Comparison of ENCODE assay signal across 13 mouse cellular contexts in genomic region chr6:41556389-41556788, GRCm38 (mm10). TPM values are rescaled to one million over a fixed set of nuclear protein-coding genes. Genes with fewer than 3 reads are reported as not detected.
DNase-seq lines count a peak whose midpoint lies in the region; ATAC-seq and TF ChIP-seq lines count a peak whose summit lies in the region.
"Had no signal": no experiment of that assay in that cellular context is flagged by ENCODE, and none has a peak within 500 bp of the region (broad histone marks: within the 10 kb centered on the region; RNA-seq: fewer than 3 reads in every experiment).

No protein-coding gene starts in this region.

- no peaks in the 10 kb centered on the region for H3K4me1 ChIP-seq in kidney, postnatal 0 days (replicated peaks; ENCODE audit: insufficient read depth, low read length)
- peaks cover 0 to 36% of the 10 kb centered on the region in 2 experiments; a peak in 2 of 4 replicates for H3K4me1 ChIP-seq in CH12.LX (ENCODE audit: control insufficient read depth in 1 of 2, insufficient read depth in 2 of 2)
- H3K4me1 ChIP-seq in midbrain, embryonic 14.5 days (ENCODE audit: control insufficient read depth, insufficient read depth, low read length) = peaks cover 3% of the 10 kb centered on the region; the same call in 1 of the 2 replicates

- ATAC-seq in kidney, postnatal 0 days (replicated peaks; ENCODE audit: low FRiP score, low read depth) = no peak
- no peak for ATAC-seq in midbrain, embryonic 14.5 days (ENCODE audit: low FRiP score, low TSS enrichment)
- ATAC-seq in activated CD4-positive, CD25-positive, alpha-beta regulatory T cell, adult 4 months = no peak

- in situ Hi-C loops in CH12.LX (cut with MboI; ENCODE audit: low pct_ligation_motif_present, low pct_unique_long_range_greater_than_20kb, low sequenced_read_pairs) = no loop called here

- H3K4me2 ChIP-seq in kidney, postnatal 0 days (ENCODE audit: low read length) = no peak overlapping the region
- no peak overlapping the region for H3K4me2 ChIP-seq in CH12.LX (ENCODE audit: insufficient read depth, low read depth, poor library complexity, severe bottlenecking)
- H3K4me2 ChIP-seq in midbrain, embryonic 14.5 days (ENCODE audit: low read length) = no peak overlapping the region
- H3K4me2 ChIP-seq: liver, embryonic 11.5 days had no signal

- dilution Hi-C loops in CH12.LX (cut with MboI; ENCODE audit: extremely low pct_ligation_motif_present, extremely low pct_unique_long_range_greater_than_20kb, low sequenced_read_pairs) = no loop called here

- no peak overlapping the region for H3K9ac ChIP-seq in kidney, postnatal 0 days (ENCODE audit: low read depth, low read length)
- no peak overlapping the region for H3K9ac ChIP-seq in CH12.LX (ENCODE audit: insufficient read depth, low read depth)
- no peak overlapping the region for H3K9ac ChIP-seq in midbrain, embryonic 14.5 days (replicated peaks; ENCODE audit: low read length)

- no peaks in the 10 kb centered on the region for H3K27me3 ChIP-seq in kidney, postnatal 0 days (ENCODE audit: insufficient read depth, low read length)
- no peaks in the 10 kb centered on the region for H3K27me3 ChIP-seq in CH12.LX (replicated peaks)
- no peaks in the 10 kb centered on the region for H3K27me3 ChIP-seq in midbrain, embryonic 14.5 days (ENCODE audit: control insufficient read depth, insufficient read depth, low read length)

- no peak overlapping the region for H3K4me3 ChIP-seq in kidney, postnatal 0 days (replicated peaks; ENCODE audit: low read depth, low read length)
- no peak overlapping the region for H3K4me3 ChIP-seq in CH12.LX (replicated peaks in 1 of 3; ENCODE audit: low read depth in 2 of 3, low read length in 2 of 3, poor library complexity in 1 of 3)
- no peak overlapping the region for H3K4me3 ChIP-seq in midbrain, embryonic 14.5 days (replicated peaks; ENCODE audit: low read depth, low read length)

- peak; percentile 72 for TF ChIP-seq CTCF in kidney, postnatal 0 days (IDR thresholded peaks at IDR 0.05; ENCODE audit: low read depth)
- peak; percentile 6 to 49; a peak in 2 of 4 replicates for TF ChIP-seq CTCF in CH12.LX (conservative IDR thresholded peaks at IDR 0.05 in 1 of 2, IDR thresholded peaks at IDR 0.05 in 1 of 2; ENCODE audit: low read depth in 2 of 2, low read length in 2 of 2)

- H3K36me3 ChIP-seq in kidney, postnatal 0 days (ENCODE audit: insufficient read depth, low read length) = no peaks in the 10 kb centered on the region
- no peaks in the 10 kb centered on the region for H3K36me3 ChIP-seq in CH12.LX (replicated peaks in 1 of 2; ENCODE audit: control insufficient read depth in 1 of 2, insufficient read depth in 1 of 2, low read length in 1 of 2)
- H3K36me3 ChIP-seq in midbrain, embryonic 14.5 days (ENCODE audit: control insufficient read depth, insufficient read depth, low read length) = no peaks in the 10 kb centered on the region

- no peak overlapping the region for H3K27ac ChIP-seq in kidney, postnatal 0 days
- no peak overlapping the region for H3K27ac ChIP-seq in CH12.LX (ENCODE audit: insufficient read depth, low read depth)
- H3K27ac ChIP-seq in midbrain, embryonic 14.5 days (replicated peaks; ENCODE audit: low read depth, low read length) = no peak overlapping the region

- H3K9me3 ChIP-seq in kidney, postnatal 0 days (replicated peaks; ENCODE audit: low read length) = no peaks in the 10 kb centered on the region
- H3K9me3 ChIP-seq in CH12.LX (replicated peaks; ENCODE audit: low read length) = no peaks in the 10 kb centered on the region
- no peaks in the 10 kb centered on the region for H3K9me3 ChIP-seq in midbrain, embryonic 14.5 days (ENCODE audit: control insufficient read depth, low read length)

- TF ChIP-seq RAD21 in CH12.LX (IDR thresholded peaks at IDR 0.05; ENCODE audit: low read depth, low read length) = peak; percentile 43

- DNase-seq in kidney, postnatal 0 days (ENCODE audit: low spot score) = peak; percentile 62
- no peak for DNase-seq in kidney, postnatal 14 days
- peak; percentile 49 for DNase-seq in CH12.LX (ENCODE audit: extremely low read depth)
- DNase-seq in adipocyte (ENCODE audit: low spot score) = peak; percentile 15
- peak; percentile 82 for DNase-seq in midbrain, embryonic 14.5 days
- DNase-seq in cerebellum, adult 11 months = no peak
- no peak for DNase-seq in adrenal gland, postnatal 25 days
- DNase-seq: cerebellum, adult 18-20 months; right cerebral cortex, postnatal 25 days had no signal

- TF ChIP-seq POLR2A in CH12.LX (IDR thresholded peaks at IDR 0.05; ENCODE audit: low read depth, low read length) = no peak

- TF ChIP-seq EP300 in CH12.LX (IDR thresholded peaks at IDR 0.05; ENCODE audit: low read length) = no peak

- H3K79me2 ChIP-seq in CH12.LX (replicated peaks; ENCODE audit: control insufficient read depth, extremely low read depth, insufficient read depth, poor library complexity, severe bottlenecking) = no peaks in the 10 kb centered on the region

TF ChIP-seq in CH12.LX, 34 proteins besides CTCF, POLR2A, EP300 and RAD21:
- TF ChIP-seq SMC3 (IDR thresholded peaks at IDR 0.05; ENCODE audit: low read depth, low read length) (peak; percentile 27; the same call in 1 of the 2 replicates), JUND (conservative IDR thresholded peaks at IDR 0.05; ENCODE audit: low read depth, low read length) (no peak)

RNA-seq across cellular contexts. Expression of gene Prss2, which starts 34.8 kb away (rescaled TPM):
- polyA plus RNA-seq in kidney, postnatal 0 days (2015; fragmentation: Nextera tagmentation; extraction: Ambion mirVana) = not detected in 2 replicates
- total RNA-seq in CH12.LX (2012; rRNA removed) (not detected in 2 replicates), CH12.LX (2014; rRNA removed) (not detected in 2 replicates)
- polyA plus RNA-seq in CH12.LX (2012; ENCODE audit: insufficient read length, low read depth) = not detected in 2 replicates
- not detected in 2 replicates for polyA plus RNA-seq in midbrain, embryonic 14.5 days (2014; fragmentation: Nextera tagmentation; extraction: Ambion mirVana)
- 1 to 10 TPM; 1.9 to 3.1 TPM for polyA plus RNA-seq in activated CD4-positive, CD25-positive, alpha-beta regulatory T cell, adult 4 months (2017; shearing (Covaris generic))
- total RNA-seq in adrenal gland, postnatal 25 days (2021) = not detected in 2 replicates
- total RNA-seq: heart, postnatal 25 days; layer of hippocampus, adult 18-20 months had no signal

RNA-seq across cellular contexts. Expression of gene Ephb6, which starts 48.9 kb away (rescaled TPM):
- polyA plus RNA-seq in kidney, postnatal 0 days (2015; fragmentation: Nextera tagmentation; extraction: Ambion mirVana) = 11.8 and 11.9 TPM in 2 replicates
- total RNA-seq in CH12.LX (2012; rRNA removed) = 0.04 TPM in 1 of 2 replicates, not detected in the other
- not detected in 2 replicates for total RNA-seq in CH12.LX (2014; rRNA removed)
- not detected in 2 replicates for polyA plus RNA-seq in CH12.LX (2012; ENCODE audit: insufficient read length, low read depth)
- 36.3 and 38.5 TPM in 2 replicates for polyA plus RNA-seq in midbrain, embryonic 14.5 days (2014; fragmentation: Nextera tagmentation; extraction: Ambion mirVana)
- polyA plus RNA-seq in activated CD4-positive, CD25-positive, alpha-beta regulatory T cell, adult 4 months (2017; shearing (Covaris generic)) = 10 to 100 TPM in 1 of 2 experiments, 1 to 10 TPM in 1; 7.8 to 10.6 TPM
- total RNA-seq in adrenal gland, postnatal 25 days (2021) = 24.7 and 30.3 TPM in 2 replicates

Comparison
In these comparisons a context has a peak if more than half of its experiments do, and no peak if none do; other contexts are left out.
1. DNase-seq: peak in kidney, postnatal 0 days (single experiment), CH12.LX (single experiment), adipocyte (single experiment) and midbrain, embryonic 14.5 days (single experiment); none in kidney, postnatal 14 days (single experiment), cerebellum, adult 11 months (single experiment) and adrenal gland, postnatal 25 days (single experiment).